Mouse (Mus musculus): ENCODE data around the gene Acox3.

Gene Acox3

GRCm38 (mm10) chr5:35648230-35648629, 65.4 kb downstream of the Acox3 start:
- DNase-seq (ENCODE audit: low spot score in 2 of 2) = no peak

- no peak for DNase-seq (ENCODE audit: low spot score in 2 of 2)
Measured at GRCm38 (mm10) chr5:35652319-35652718, 69.5 kb downstream of the Acox3 start.

- DNase-seq (ENCODE audit: low spot score in 2 of 2) = no peak
Measured at GRCm38 (mm10) chr5:35652872-35653271, 70.0 kb downstream of the Acox3 start.

- peak; percentile 40 to 74 for DNase-seq (ENCODE audit: low spot score in 2 of 2)
Measured at GRCm38 (mm10) chr5:35653743-35654395, 71.0 kb downstream of the Acox3 start.

- no peak for DNase-seq (ENCODE audit: low spot score in 2 of 2)
Measured at GRCm38 (mm10) chr5:35655753-35656485, 73.1 kb downstream of the Acox3 start.

- no peak for DNase-seq (ENCODE audit: low spot score in 2 of 2)
Measured at GRCm38 (mm10) chr5:35659503-35659902, 76.7 kb downstream of the Acox3 start.

GRCm38 (mm10) chr5:35661210-35661609, 78.4 kb downstream of the Acox3 start:
- DNase-seq (ENCODE audit: low spot score in 2 of 2) = no peak

GRCm38 (mm10) chr5:35662021-35662545, 79.2 kb downstream of the Acox3 start:
- DNase-seq (ENCODE audit: low spot score in 2 of 2) = no peak
